Mouse (Mus musculus) CH12.LX (cell line): ENCODE measurements at regions not wholly inside any gene's neighbourhood (a gene's known extent, or its start where the extent isn't known, plus 50 kb on each side); places are given as distances from the start of the nearest gene placed in this dataset.

ENCODE experiments used
- DNase-seq: peaks from one replicate; pipeline ENCODE4 v3.0.0-alpha.2; 2013; ENCODE audit errors: extremely low read depth
- H3K27ac ChIP-seq: 2 replicates; pipeline ENCODE4 v1.5.1; 2012; ENCODE audit warnings: low read depth, mild to moderate bottlenecking, control low read depth, moderate library complexity; ENCODE audit not compliant: insufficient read depth
- H3K27me3 ChIP-seq: replicated peaks from 2 replicates; pipeline ENCODE3; 2012; ENCODE audit warnings: inconsistent platforms
- H3K36me3 ChIP-seq, 2 experiments: replicated peaks in 1 of 2; 2 replicates each; pipeline versions ENCODE3 to v1.6.1; 2012; ENCODE audit warnings: inconsistent platforms in 1 of 2, low read length in 1 of 2, mild to moderate bottlenecking in 1 of 2, mixed read lengths in 1 of 2, moderate library complexity in 1 of 2; ENCODE audit not compliant: control insufficient read depth in 1 of 2, insufficient read depth in 1 of 2
- H3K4me1 ChIP-seq, 2 experiments: 2 replicates each; pipeline ENCODE4 v1.6.1; 2012; ENCODE audit warnings: inconsistent platforms in 1 of 2, moderate library complexity in 1 of 2; ENCODE audit not compliant: insufficient read depth in 2 of 2, control insufficient read depth in 1 of 2
- H3K4me2 ChIP-seq: 2 replicates; pipeline ENCODE4 v1.6.1; 2012; ENCODE audit warnings: low read depth, mild to moderate bottlenecking, control low read depth; ENCODE audit not compliant: poor library complexity, insufficient read depth, severe bottlenecking
- H3K4me3 ChIP-seq, 3 experiments: fragments of 150-350 bp in 1 of 3; sonication (generic) in 1 of 3; replicated peaks in 1 of 3; 2 replicates each; pipeline versions ENCODE3 to v1.5.1; 2011 to 2012; ENCODE audit warnings: low read depth in 2 of 3, low read length in 2 of 3, mild to moderate bottlenecking in 2 of 3, moderate library complexity in 2 of 3, control low read depth in 1 of 3, improper control_type of control experiment in 1 of 3, inconsistent platforms in 1 of 3, mixed read lengths in 1 of 3; ENCODE audit not compliant: poor library complexity in 1 of 3
- H3K79me2 ChIP-seq: replicated peaks from 2 replicates; pipeline ENCODE4 v1.6.1; 2012; ENCODE audit warnings: mild to moderate bottlenecking, moderate library complexity; ENCODE audit not compliant: control insufficient read depth, poor library complexity, insufficient read depth, severe bottlenecking; ENCODE audit errors: extremely low read depth
- H3K9ac ChIP-seq: 2 replicates; pipeline ENCODE4 v1.6.1; 2012; ENCODE audit warnings: low read depth, mild to moderate bottlenecking, control low read depth, moderate library complexity; ENCODE audit not compliant: insufficient read depth
- H3K9me3 ChIP-seq: replicated peaks from 2 replicates; pipeline ENCODE3; 2012; ENCODE audit warnings: low read length, inconsistent platforms, mixed read lengths
- CTCF ChIP-seq, 2 experiments: IDR thresholded peaks in 1 of 2; conservative IDR thresholded peaks in 1 of 2; 2 replicates each; pipeline ENCODE4 v1.5.1; 2011 to 2012; ENCODE audit warnings: low read depth in 2 of 2, low read length in 2 of 2, improper control_type of control experiment in 1 of 2, inconsistent platforms in 1 of 2, mild to moderate bottlenecking in 1 of 2, moderate library complexity in 1 of 2
- ELF1 ChIP-seq: IDR thresholded peaks from 2 replicates; pipeline ENCODE4 v1.6.1; 2014; ENCODE audit warnings: low read depth, mild to moderate bottlenecking, inconsistent platforms, low read length, improper control_type of control experiment
- GABPA ChIP-seq: IDR thresholded peaks from 2 replicates; pipeline ENCODE4 v1.6.1; 2012; ENCODE audit warnings: low read depth, low read length, improper control_type of control experiment, inconsistent platforms; ENCODE audit not compliant: insufficient replicate concordance
- HCFC1 ChIP-seq: IDR thresholded peaks from 2 replicates; pipeline ENCODE4 v1.6.1; 2012; ENCODE audit warnings: low read depth, mild to moderate bottlenecking, inconsistent platforms, low read length, improper control_type of control experiment
- JUND ChIP-seq: conservative IDR thresholded peaks from 2 replicates; pipeline ENCODE4 v1.6.1; 2011; ENCODE audit warnings: low read depth, low read length, improper control_type of control experiment
- KAT2A ChIP-seq: IDR thresholded peaks from 2 replicates; pipeline ENCODE4 v1.6.1; 2012; ENCODE audit warnings: low read length, improper control_type of control experiment, inconsistent platforms; ENCODE audit not compliant: insufficient replicate concordance
- MAX ChIP-seq: IDR thresholded peaks from 2 replicates; pipeline ENCODE4 v1.6.1; 2011; ENCODE audit warnings: low read length, improper control_type of control experiment
- NELFE ChIP-seq: IDR thresholded peaks from 2 replicates; pipeline ENCODE4 v1.6.1; 2011; ENCODE audit warnings: low read depth, low read length, improper control_type of control experiment
- PAX5 ChIP-seq: IDR thresholded peaks from 2 replicates; pipeline ENCODE4 v1.6.1; 2012; ENCODE audit warnings: low read length, inconsistent platforms, mixed read lengths
- RCOR1 ChIP-seq: conservative IDR thresholded peaks from 2 replicates; pipeline ENCODE4 v1.6.1; 2012; ENCODE audit warnings: low read depth, mild to moderate bottlenecking, inconsistent platforms, low read length, improper control_type of control experiment
- USF2 ChIP-seq: conservative IDR thresholded peaks from 2 replicates; pipeline ENCODE4 v1.6.1; 2011; ENCODE audit warnings: low read depth, low read length, improper control_type of control experiment
- dilution Hi-C: fragments of 300-500 bp; cut with MboI; formaldehyde crosslinking; loops from 2 replicates; pipeline ENCODE4 v1.14.3; 2020; ENCODE audit warnings: low sequenced_read_pairs; ENCODE audit not compliant: extremely low pct_unique_long_range_greater_than_20kb, extremely low pct_ligation_motif_present
- in situ Hi-C: fragments of 300-500 bp; cut with MboI; formaldehyde crosslinking; loops from 3 replicates; pipeline ENCODE4 v1.14.3; 2019; ENCODE audit warnings: low sequenced_read_pairs, low pct_ligation_motif_present, low pct_unique_long_range_greater_than_20kb, mixed read lengths

GRCm38 (mm10) chr3:38591531-38591930, 106.9 kb upstream of the Ankrd50 start:
- Histone ChIP-seq H3K27ac (no peak overlapping the region), H3K4me1 (no peaks in the 10 kb centered on the region)
- dilution Hi-C loops: no loop called here
- no peak for TF ChIP-seq ELF1
- TF ChIP-seq, all 38 proteins: peak for 0
- Histone ChIP-seq H3K36me3 (no peaks in the 10 kb centered on the region), H3K27me3 (no peaks in the 10 kb centered on the region), H3K79me2 (no peaks in the 10 kb centered on the region), H3K4me2 (no peak overlapping the region), H3K9me3 (no peaks in the 10 kb centered on the region), H3K4me3 (no peak overlapping the region), H3K9ac (no peak overlapping the region)
- in situ Hi-C loops: no loop called here
- no peak for DNase-seq

DNA sequence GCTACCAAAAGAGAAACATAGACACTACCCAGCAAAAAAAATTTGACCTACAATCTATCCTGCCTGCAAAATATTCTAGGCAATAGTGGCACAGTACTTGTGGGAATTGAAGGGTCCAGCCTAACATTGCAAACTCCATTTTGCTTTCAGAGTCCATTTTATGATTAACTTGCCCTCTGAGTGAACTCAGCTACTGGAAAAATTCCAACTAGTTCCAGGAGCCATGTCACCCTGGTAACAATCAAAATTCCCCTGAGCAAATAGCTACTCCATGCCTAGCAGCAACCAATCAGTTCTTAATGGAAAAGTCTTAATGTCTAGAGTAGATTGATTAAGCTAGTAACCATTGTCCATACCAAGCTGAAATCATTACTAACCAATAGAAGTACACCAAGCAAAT, 104.3 kb upstream of the Ankrd50 start:
- no peaks in the 10 kb centered on the region for H3K4me1 ChIP-seq
- no peaks in the 10 kb centered on the region for H3K9me3 ChIP-seq
- no peak overlapping the region for H3K4me2 ChIP-seq
- in situ Hi-C loops: no loop called here
- H3K36me3 ChIP-seq: no peaks in the 10 kb centered on the region
- H3K27ac ChIP-seq: no peak overlapping the region
- H3K9ac ChIP-seq: no peak overlapping the region
- no peaks in the 10 kb centered on the region for H3K27me3 ChIP-seq
- no peaks in the 10 kb centered on the region for H3K79me2 ChIP-seq
- dilution Hi-C loops: no loop called here
- H3K4me3 ChIP-seq: no peak overlapping the region
- TF ChIP-seq MAX: no peak
- TF ChIP-seq CTCF (conservative IDR thresholded peaks at IDR 0.05 in 1 of 2, IDR thresholded peaks at IDR 0.05 in 1 of 2; ENCODE audit: low read depth in 2 of 2, low read length in 2 of 2): no peak
- no peak for TF ChIP-seq NELFE
- no peak for TF ChIP-seq RCOR1
- no peak for TF ChIP-seq GABPA
- TF ChIP-seq HCFC1: no peak
- TF ChIP-seq, all 38 proteins: peak for 0
- DNase-seq: no peak

DNA sequence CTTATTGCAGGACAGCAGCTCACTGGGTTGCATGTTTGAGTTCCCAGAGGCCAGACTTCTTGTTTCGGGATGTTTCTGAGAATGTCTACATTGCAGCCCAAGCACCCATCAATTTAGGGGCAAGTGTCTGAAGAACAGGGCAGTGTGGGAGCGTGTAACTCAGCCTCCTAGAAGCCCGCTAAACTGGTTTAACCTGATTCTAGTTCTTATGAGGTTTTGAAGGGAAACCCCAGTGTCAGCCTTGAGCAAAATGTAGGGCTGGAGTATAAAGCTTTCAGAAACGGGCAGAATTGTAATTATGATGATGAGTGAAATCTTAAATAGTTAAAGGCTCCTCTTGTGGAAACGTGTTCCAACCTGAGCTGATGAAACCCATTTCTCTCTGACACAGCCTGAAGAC, 100.9 kb upstream of the Ankrd50 start:
- no peak overlapping the region for H3K27ac ChIP-seq
- H3K79me2 ChIP-seq: no peaks in the 10 kb centered on the region
- DNase-seq: no peak
- no peaks in the 10 kb centered on the region for H3K9me3 ChIP-seq
- TF ChIP-seq KAT2A (no peak), PAX5 (no peak), USF2 (no peak), JUND (no peak)
- H3K27me3 ChIP-seq: no peaks in the 10 kb centered on the region
- in situ Hi-C loops (no loop called here), dilution Hi-C loops (no loop called here)
- H3K4me2 ChIP-seq: no peak overlapping the region
- H3K4me1 ChIP-seq: no peaks in the 10 kb centered on the region
- no peak overlapping the region for H3K4me3 ChIP-seq
- no peaks in the 10 kb centered on the region for H3K36me3 ChIP-seq
- H3K9ac ChIP-seq: no peak overlapping the region
